Comparison of ENCODE assay signal across 16 mouse cellular contexts in the genomic region with DNA sequence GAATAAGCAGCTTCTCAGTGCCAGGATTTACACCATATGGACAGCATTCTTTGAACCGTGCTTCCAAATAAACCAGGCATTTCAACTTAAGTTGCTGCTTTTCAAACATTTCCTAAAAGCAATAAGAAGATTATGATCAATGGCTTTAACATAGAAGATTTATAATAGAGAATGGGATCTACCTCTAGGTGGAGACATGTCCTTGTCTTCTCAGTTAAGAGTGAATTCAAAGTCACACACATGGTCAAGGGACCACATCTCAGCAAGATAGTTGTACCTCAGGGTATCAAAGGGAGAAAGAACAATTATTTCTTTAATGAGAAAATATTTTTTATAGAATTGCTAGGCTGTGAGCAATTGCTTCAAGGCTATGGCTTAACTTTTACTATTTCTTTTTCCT.
"Had no signal": no experiment of that assay in that cellular context is flagged by ENCODE, and none has a peak within 500 bp of the region (broad histone marks: within the 10 kb centered on the region; RNA-seq: fewer than 3 reads in every experiment).

No protein-coding gene starts in this region.

- H3K4me3 ChIP-seq: kidney, embryonic 15.5 days; limb, embryonic 13.5 days; liver, embryonic 12.5 days; myocyte; neural tube, embryonic 15.5 days had no signal

- DNase-seq: kidney, adult 11 months; layer of hippocampus, adult 9-11 months; layer of hippocampus, postnatal 36 days; left cerebral cortex, postnatal 4 days; lung, embryonic 14.5 days; lung, postnatal 10 days; lung, postnatal 4 days; right cerebral cortex, adult 18-20 months; right cerebral cortex, postnatal 25 days; thymus, postnatal 14 days had no signal

- H3K4me1 ChIP-seq: kidney, embryonic 15.5 days; limb, embryonic 13.5 days; liver, embryonic 12.5 days; neural tube, embryonic 15.5 days had no signal

- H3K27ac ChIP-seq: kidney, embryonic 15.5 days; limb, embryonic 13.5 days; liver, embryonic 12.5 days; neural tube, embryonic 15.5 days had no signal

- H3K9ac ChIP-seq: kidney, embryonic 15.5 days; limb, embryonic 13.5 days; liver, embryonic 12.5 days; lung, embryonic 14.5 days; neural tube, embryonic 15.5 days had no signal

- ATAC-seq: liver, embryonic 12.5 days had no signal

- H3K9me3 ChIP-seq: kidney, embryonic 15.5 days; limb, embryonic 13.5 days; liver, embryonic 12.5 days; neural tube, embryonic 15.5 days had no signal

- H3K36me3 ChIP-seq: kidney, embryonic 15.5 days; limb, embryonic 13.5 days; liver, embryonic 12.5 days; neural tube, embryonic 15.5 days had no signal

- H3K4me2 ChIP-seq: kidney, embryonic 15.5 days; limb, embryonic 13.5 days; liver, embryonic 12.5 days; lung, embryonic 14.5 days; midbrain, embryonic 11.5 days; neural tube, embryonic 15.5 days had no signal

- H3K27me3 ChIP-seq: kidney, embryonic 15.5 days; limb, embryonic 13.5 days; liver, embryonic 12.5 days; neural tube, embryonic 15.5 days had no signal
